Mouse (Mus musculus) megakaryocyte progenitor cell, adult 5-6 weeks (primary cell): ENCODE results near the gene Ankrd10. TPM values are rescaled to one million over a fixed set of nuclear protein-coding genes. Genes with fewer than 3 reads are reported as not detected.

ENCODE experiments used
- total RNA-seq, 2 experiments: library from RNA; stranded (forward) in 1 of 2; stranded (reverse) in 1 of 2; fragments of 157-497, 149-512 nt in 1 of 2; fragments of 200-1000 nt in 1 of 2; gene quantifications; 2 replicates each; pipeline versions ENCODE4 v1.2.3 to v1.2.4; 2015 to 2017

The Ankrd10 gene
- total RNA-seq, 2 experiments from 2014 or later, result 63.9 to 98.7 TPM

Other genes starting within 250 kb of the Ankrd10 start
- 1.3 and 2.2 TPM in 2 replicates for gene Rab20, start 157.0 kb downstream of the Ankrd10 start, total RNA-seq (2015)
- 3.7 and 5.2 TPM in 2 replicates for gene Rab20, start 157.0 kb downstream of the Ankrd10 start, total RNA-seq (2017)
- gene Naxd, start 138.3 kb downstream of the Ankrd10 start, total RNA-seq (2015), result 59.8 and 65.7 TPM in 2 replicates
- gene Naxd, start 138.3 kb downstream of the Ankrd10 start, total RNA-seq (2017), result 70.6 and 72.5 TPM in 2 replicates
- 27.6 and 32.8 TPM in 2 replicates for gene Cars2, start 85.0 kb downstream of the Ankrd10 start, total RNA-seq (2015)
- gene Cars2, start 85.0 kb downstream of the Ankrd10 start, total RNA-seq (2017), result 39.6 and 41.2 TPM in 2 replicates
- gene Ing1, start 80.2 kb downstream of the Ankrd10 start, total RNA-seq (2015), result 30.3 and 31.5 TPM in 2 replicates
- gene Ing1, start 80.2 kb downstream of the Ankrd10 start, total RNA-seq (2017), result 41.7 and 52.5 TPM in 2 replicates
- not detected in 2 replicates for gene 1700016D06Rik, start 65.3 kb upstream of the Ankrd10 start, total RNA-seq (2015)
- gene 1700016D06Rik, start 65.3 kb upstream of the Ankrd10 start, total RNA-seq (2017), result not detected in 2 replicates
- gene Arhgef7, start 92.0 kb upstream of the Ankrd10 start, total RNA-seq (2015), result 26.4 and 32.3 TPM in 2 replicates
- gene Arhgef7, start 92.0 kb upstream of the Ankrd10 start, total RNA-seq (2017), result 20.4 and 36.0 TPM in 2 replicates
- gene Tex29, start 204.7 kb upstream of the Ankrd10 start, total RNA-seq (2015), result not detected in 2 replicates
- gene Tex29, start 204.7 kb upstream of the Ankrd10 start, total RNA-seq (2017), result not detected in 2 replicates